Mouse (Mus musculus) testis, adult 10 weeks (tissue): ENCODE data around the gene Sec14l4. TPM values are rescaled to one million over a fixed set of nuclear protein-coding genes. Genes with fewer than 3 reads are reported as not detected.

Experiments used
- polyA plus RNA-seq: library from polyadenylated mRNA; stranded (reverse); fragments of 350-450 nt; fragmentation: Illumina TruSeq; extraction: RNeasy Lipid Tissue Mini Kit (QIAGEN cat#74804); gene quantifications from one replicate; pipeline ENCODE4 v1.2.3, GENCODE M21; 2014; ENCODE audit warnings: low read depth, low replicate concordance

Sec14l4 gene
- polyA plus RNA-seq, result 0.64 TPM

DNA sequence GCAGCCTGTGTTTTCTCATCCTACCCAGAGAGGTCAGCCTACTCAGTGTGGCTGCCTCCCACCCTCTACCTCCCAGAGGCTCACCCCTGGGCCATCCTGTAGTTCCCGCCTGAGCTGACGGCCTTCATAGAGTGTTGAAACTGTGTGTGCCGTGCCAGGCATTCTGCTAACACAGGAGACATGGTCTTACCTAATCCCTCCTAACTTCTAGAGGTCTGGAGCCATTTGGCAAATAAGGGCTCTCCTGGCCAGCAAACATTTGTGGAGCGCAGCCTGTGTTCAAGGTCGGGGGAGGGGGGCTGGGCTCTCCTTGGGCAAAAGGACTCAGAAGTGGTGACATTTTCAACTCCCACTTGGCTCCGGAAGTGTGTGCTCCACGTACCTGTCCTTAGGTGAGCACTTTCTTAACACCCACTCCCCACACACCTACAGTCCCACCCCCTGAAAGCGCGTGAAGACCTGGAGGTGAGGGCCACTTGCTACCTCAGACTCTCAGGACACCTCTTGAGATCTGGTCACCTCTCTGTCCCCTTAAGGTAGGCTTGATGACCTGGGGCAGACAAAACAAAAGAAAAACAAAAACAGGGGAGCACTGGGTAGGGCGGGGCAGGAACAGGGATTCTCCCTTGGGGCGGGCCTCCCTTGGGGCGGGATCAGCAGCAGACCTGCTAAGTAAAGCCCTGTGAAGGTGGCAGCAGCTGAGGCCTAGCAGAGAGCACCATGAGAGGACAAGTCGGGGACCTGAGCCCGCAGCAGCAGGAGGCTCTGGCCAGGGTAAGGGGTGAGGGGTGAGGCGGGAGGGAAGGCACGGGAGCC lies at the start of gene Sec14l4:
Gene Sec14l4 (plus strand): TSS at position 337 of the 816 bp plus-strand sequence.

DNA sequence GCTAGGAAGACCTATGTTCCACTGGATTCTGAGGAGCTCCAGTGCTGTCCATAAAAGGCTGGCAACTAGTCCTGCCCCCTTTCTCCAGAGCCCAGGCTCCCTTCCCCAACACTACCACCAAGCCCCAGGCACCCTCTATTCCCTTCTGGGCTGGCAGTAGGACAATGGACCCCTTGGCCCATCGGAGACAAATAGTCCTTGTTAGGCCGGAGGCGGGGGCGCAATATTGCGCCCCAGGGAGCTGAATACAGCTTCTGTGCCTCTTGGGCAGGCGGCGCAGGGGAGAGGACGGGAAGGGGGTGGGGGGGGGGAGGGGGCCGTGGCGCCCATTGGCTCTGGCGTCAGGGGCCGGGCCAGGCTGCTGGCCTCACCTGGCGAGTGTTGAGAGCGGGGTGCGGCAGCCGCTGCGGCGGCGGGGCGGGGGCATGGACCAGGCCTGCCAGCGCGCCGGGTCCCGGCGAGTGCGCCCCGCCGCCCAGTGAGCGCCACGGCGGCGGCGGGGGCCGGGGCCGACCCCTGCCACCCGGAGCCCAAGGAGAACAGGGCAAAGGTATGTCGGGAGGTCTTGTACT lies 47.9 kb upstream of the Sec14l4 start, which contains the start of gene Gal3st1:
Gene Gal3st1 (plus strand): TSS at position 346 of the 572 bp plus-strand sequence.

DNA sequence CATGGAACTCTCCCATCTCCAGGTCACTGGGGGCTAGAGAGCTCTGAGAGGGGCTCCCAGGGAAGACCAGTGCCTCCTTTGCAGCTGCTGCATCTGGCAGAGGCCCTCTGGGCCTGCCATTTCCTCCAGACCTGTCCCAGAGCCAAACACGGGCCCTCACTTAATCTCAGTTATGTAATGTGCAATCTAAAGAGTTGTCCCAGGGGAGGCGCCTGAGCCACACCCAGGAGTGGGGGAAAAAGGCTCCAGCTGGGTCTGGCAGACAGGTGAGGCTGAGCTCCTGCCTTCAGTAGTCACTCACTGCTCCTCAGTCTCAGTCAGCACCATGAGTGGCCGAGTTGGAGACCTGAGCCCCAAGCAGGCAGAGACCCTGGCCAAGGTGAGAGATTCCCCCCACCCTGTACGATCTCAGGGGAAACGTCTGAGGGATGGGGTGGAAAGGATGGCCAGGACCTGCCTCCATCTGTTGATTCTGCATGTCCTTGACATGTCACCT lies 33.4 kb downstream of the Sec14l4 start, which contains the start of gene Sec14l3:
Gene Sec14l3 (plus strand): TSS at position 215 of the 496 bp plus-strand sequence.

DNA sequence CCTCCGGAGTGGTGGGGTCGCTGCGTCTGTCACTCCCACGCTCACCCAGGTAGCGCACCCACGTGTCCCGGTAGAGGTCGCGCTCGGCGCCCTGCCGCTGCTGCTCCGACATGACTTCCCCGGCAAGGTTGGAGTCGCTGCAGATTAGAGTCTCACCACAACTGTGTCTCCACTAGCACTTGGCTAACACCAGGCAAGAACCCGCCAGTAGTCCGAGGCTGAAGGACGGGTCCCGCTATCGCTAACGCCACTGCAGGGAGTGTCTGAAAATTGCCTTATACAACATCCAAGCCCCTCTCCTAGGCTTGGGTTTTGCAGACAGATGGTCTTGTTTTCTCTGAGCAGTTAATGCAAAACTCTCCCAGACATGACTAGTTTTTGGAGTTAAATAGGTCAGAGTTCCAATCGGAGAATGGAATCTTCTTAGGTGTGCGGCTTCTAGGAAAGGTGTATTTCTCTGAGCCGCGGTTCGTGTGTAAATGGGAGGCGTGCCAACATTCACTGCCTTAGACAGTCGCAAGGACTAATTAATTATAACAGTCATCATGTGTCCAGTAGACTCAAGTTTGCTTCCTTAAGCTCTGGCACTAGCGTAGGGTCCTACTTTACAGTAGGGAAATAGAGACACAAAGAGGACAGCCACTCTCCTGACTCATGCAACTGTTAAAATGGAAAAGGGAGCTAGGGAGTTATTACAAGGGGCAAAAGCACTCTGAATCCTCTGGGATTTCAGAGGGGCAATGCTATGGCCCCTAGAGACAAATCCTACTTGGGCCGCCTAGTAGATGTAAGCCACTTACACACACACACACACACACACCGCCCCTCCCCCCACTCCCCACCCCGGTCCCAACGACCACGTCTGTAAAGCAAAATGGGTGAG lies 64.2 kb downstream of the Sec14l4 start, which contains the start of gene Mtfp1:
Gene Mtfp1 (minus strand): TSS at position 275 of the 883 bp plus-strand sequence.

Other genes with a start within 250 kb of the Sec14l4 start
- 77.2 TPM for gene Osbp2, start 167.6 kb upstream of the Sec14l4 start, polyA plus RNA-seq
- 39.7 TPM for gene 4921536K21Rik, start 136.4 kb upstream of the Sec14l4 start, polyA plus RNA-seq
- 13.5 TPM for gene Dusp18, start 136.2 kb upstream of the Sec14l4 start, polyA plus RNA-seq
- gene Slc35e4, start 116.8 kb upstream of the Sec14l4 start, polyA plus RNA-seq, result not detected
- 0.98 TPM for gene Tcn2, start 99.3 kb upstream of the Sec14l4 start, polyA plus RNA-seq
- gene Pes1, start 67.5 kb upstream of the Sec14l4 start, polyA plus RNA-seq, result 35.2 TPM
- gene 4930556J24Rik, start 54.7 kb upstream of the Sec14l4 start, polyA plus RNA-seq, result 0.63 TPM
- not detected for gene Gal3st1, start 47.8 kb upstream of the Sec14l4 start, polyA plus RNA-seq
- gene Sec14l3, start 33.4 kb downstream of the Sec14l4 start, polyA plus RNA-seq, result 0.64 TPM
- gene Mtfp1, start 64.0 kb downstream of the Sec14l4 start, polyA plus RNA-seq, result 3.5 TPM
- gene Sec14l2, start 92.0 kb downstream of the Sec14l4 start, polyA plus RNA-seq, result 1.4 TPM
- gene Rnf215, start 103.7 kb downstream of the Sec14l4 start, polyA plus RNA-seq, result 0.78 TPM
- 10.2 TPM for gene Ccdc157, start 128.8 kb downstream of the Sec14l4 start, polyA plus RNA-seq
- 19.3 TPM for gene Sf3a1, start 128.9 kb downstream of the Sec14l4 start, polyA plus RNA-seq
- gene Tbc1d10a, start 155.3 kb downstream of the Sec14l4 start, polyA plus RNA-seq, result not detected
- 0.13 TPM for gene Castor1, start 186.8 kb downstream of the Sec14l4 start, polyA plus RNA-seq
- not detected for gene Osm, start 205.0 kb downstream of the Sec14l4 start, polyA plus RNA-seq
- 0.06 TPM for gene Lif, start 226.1 kb downstream of the Sec14l4 start, polyA plus RNA-seq